Mouse (Mus musculus) thymus, postnatal 0 days (tissue): ENCODE measurements around the gene Cwc22. TPM values are rescaled to one million over a fixed set of nuclear protein-coding genes. Genes with fewer than 3 reads are reported as not detected.
"Not testable (repeated sequence)": the region's sequence is repeated elsewhere in the genome, so short reads cannot be mapped to it uniquely, and the experiment has no call there.

Experiments
- DNase-seq: peaks from one replicate; pipeline ENCODE4 v3.0.0-alpha.2; 2015; ENCODE audit warnings: low spot score
- polyA plus RNA-seq: library from polyadenylated mRNA; unstranded; fragments of >200 nt; fragmentation: Nextera tagmentation; extraction: Ambion mirVana; gene quantifications from 2 replicates; pipeline ENCODE4 v1.2.1, GENCODE M21; 2015

Cwc22 gene
- polyA plus RNA-seq, 1 experiment from 2014 or later, result 25.8 TPM

GRCm38 (mm10) chr2:77897988-77898387 is 48.2 kb downstream of the Cwc22 start:
- no peak for DNase-seq

- no peak for DNase-seq
Measured at GRCm38 (mm10) chr2:77897558-77897899, 48.6 kb downstream of the Cwc22 start.

- no peak for DNase-seq
Measured at GRCm38 (mm10) chr2:77896843-77897557, 49.2 kb downstream of the Cwc22 start.

GRCm38 (mm10) chr2:77895906-77896570 is 50.1 kb downstream of the Cwc22 start:
- DNase-seq, result not testable (repeated sequence)

GRCm38 (mm10) chr2:77894896-77895295 is 51.3 kb downstream of the Cwc22 start:
- DNase-seq, result no peak

- DNase-seq, result no peak
Measured at GRCm38 (mm10) chr2:77893505-77893904, 52.7 kb downstream of the Cwc22 start.

- no peak for DNase-seq
Measured at GRCm38 (mm10) chr2:77892573-77892972, 53.6 kb downstream of the Cwc22 start.

- DNase-seq, result no peak
Measured at GRCm38 (mm10) chr2:77890836-77891438, 55.2 kb downstream of the Cwc22 start.

- no peak for DNase-seq
Measured at GRCm38 (mm10) chr2:77889949-77890348, 56.2 kb downstream of the Cwc22 start.

- DNase-seq, result no peak
Measured at GRCm38 (mm10) chr2:77889401-77889800, 56.8 kb downstream of the Cwc22 start.

- DNase-seq, result no peak
Measured at GRCm38 (mm10) chr2:77888826-77889225, 57.3 kb downstream of the Cwc22 start.

GRCm38 (mm10) chr2:77888056-77888455 is 58.1 kb downstream of the Cwc22 start:
- no peak for DNase-seq

- DNase-seq, result no peak
Measured at GRCm38 (mm10) chr2:77887166-77887565, 59.0 kb downstream of the Cwc22 start.

- DNase-seq, result no peak
Measured at GRCm38 (mm10) chr2:77885491-77886130, 60.6 kb downstream of the Cwc22 start.

- DNase-seq, result no peak
Measured at GRCm38 (mm10) chr2:77885036-77885435, 61.1 kb downstream of the Cwc22 start.

- no peak for DNase-seq
Measured at GRCm38 (mm10) chr2:77884491-77884890, 61.7 kb downstream of the Cwc22 start.

- no peak for DNase-seq
Measured at GRCm38 (mm10) chr2:77882961-77883360, 63.2 kb downstream of the Cwc22 start.

GRCm38 (mm10) chr2:77881301-77882199 is 64.6 kb downstream of the Cwc22 start:
- no peak for DNase-seq

- DNase-seq, result no peak
Measured at GRCm38 (mm10) chr2:77880351-77880750, 65.8 kb downstream of the Cwc22 start.

GRCm38 (mm10) chr2:77879736-77880135 is 66.4 kb downstream of the Cwc22 start:
- DNase-seq, result no peak
